Mouse (Mus musculus): Measurements from ENCODE around the gene Chek2.
"Not testable (repeated sequence)": the region's sequence is repeated elsewhere in the genome, so short reads cannot be mapped to it uniquely, and the experiment has no call there.

The Chek2 gene

GRCm38 (mm10) chr5:110840465-110840864 lies 686 bp downstream of the Chek2 start:
- DNase-seq, result peak; percentile 56

GRCm38 (mm10) chr5:110841046-110841862 lies 1.5 kb downstream of the Chek2 start:
- DNase-seq, result no peak

- DNase-seq, result no peak
These were observed 13.2 kb downstream of the Chek2 start for GRCm38 (mm10) chr5:110852990-110853389.

GRCm38 (mm10) chr5:110857091-110857490 lies 17.3 kb downstream of the Chek2 start:
- DNase-seq, result no peak

- DNase-seq, result peak; percentile 77
These were observed 19.4 kb downstream of the Chek2 start for GRCm38 (mm10) chr5:110859013-110859650.

DNA sequence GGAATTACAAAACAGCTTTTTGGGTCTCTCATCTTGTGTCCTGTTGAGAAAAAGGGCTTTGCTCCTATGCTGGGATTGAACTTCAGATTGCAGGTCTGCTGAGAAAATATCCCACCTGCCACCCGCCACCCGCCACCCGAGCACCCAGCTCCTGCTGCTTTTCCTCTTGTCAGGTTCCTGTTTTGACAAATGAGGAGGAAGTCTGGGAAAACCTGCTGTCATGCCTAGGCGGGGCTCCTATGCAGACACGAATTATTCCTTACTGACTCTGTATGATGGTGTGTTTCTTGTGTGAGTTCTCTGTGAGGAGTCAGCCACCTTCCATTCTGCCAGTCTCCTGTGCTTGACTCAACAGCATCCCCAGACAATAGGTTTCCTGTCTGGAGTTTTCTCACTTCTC lies 20.7 kb downstream of the Chek2 start:
- no peak for DNase-seq

DNA sequence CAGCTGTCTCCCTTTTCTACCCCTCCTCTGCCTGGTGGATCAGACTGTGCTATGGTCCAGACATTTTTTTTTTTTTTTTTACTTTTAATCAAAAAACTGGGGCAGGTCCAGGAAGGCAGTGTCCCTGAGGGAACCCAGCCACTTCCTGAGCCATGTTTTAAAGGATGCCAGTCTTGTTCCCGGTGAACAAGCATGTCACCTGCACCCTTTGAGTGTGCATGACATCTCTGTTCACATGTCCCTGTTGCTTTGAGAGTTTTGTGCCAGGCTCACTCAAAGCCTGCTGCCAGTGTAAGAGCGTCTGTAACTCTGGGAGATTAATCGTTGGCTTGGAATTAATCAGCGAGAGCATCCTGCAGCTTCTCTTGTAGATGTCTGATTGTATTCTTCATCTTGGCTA lies 28.7 kb downstream of the Chek2 start:
- no peak for DNase-seq

GRCm38 (mm10) chr5:110869242-110869669 lies 29.5 kb downstream of the Chek2 start:
- DNase-seq, result no peak

DNA sequence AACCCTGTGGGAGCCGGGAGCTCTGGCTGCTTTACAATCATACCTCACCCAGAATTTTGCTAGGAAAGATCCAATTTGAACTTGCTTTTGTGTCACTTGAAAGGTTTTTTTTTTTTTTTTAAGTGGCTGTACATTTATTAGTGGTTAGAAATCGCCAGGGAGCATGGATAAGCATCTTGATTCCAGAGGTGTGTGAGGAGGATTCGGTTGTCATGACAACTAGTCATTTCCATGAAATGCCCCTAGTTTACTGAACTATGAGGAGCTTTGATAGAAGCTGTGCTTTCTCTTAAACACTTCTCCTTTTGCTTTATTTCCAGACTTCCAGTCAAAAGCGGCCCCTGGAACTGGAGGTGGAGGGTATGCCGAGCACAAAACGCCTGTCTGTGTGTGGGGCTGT lies 33.4 kb downstream of the Chek2 start:
- DNase-seq, result no peak

DNA sequence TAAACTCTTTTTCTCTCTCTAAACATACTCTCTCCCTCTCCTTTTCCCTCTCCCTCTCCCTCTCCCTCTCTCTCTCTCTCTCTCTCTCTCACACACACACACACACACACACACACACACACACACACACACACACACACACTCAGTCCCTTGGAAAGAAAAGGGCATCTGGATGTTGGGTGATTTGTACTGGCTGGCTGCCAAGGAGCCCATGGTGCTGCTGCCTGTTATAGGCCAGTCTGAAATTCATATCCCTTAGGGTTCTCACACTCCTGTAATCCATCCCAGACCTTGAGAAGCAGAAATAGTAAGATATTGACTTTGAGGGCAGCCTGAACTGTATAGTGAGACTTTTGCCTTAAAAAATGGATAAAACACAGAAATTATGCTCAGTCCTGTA lies 34.9 kb downstream of the Chek2 start:
- DNase-seq, result no peak

DNA sequence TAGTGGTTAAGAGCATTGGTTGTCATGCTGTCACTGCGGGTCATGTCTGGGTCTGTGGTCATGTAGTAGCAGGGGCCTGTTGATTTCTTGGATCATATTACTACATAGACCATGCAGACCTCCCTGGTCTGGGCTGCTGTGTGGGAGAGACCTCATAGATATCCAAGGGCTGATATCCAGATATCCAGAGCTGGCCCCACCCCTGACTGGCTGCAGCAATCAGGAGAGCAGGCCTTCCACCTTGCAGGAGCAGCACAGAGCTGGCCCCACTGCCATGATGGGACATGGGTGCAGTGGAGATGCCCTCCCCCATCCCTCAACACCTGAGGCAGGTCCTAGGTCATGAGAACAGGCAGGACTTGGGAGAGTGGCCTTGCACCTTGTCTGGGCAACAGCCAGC lies 35.5 kb downstream of the Chek2 start:
- DNase-seq, result no peak

- no peak for DNase-seq
These were observed 38.1 kb downstream of the Chek2 start for GRCm38 (mm10) chr5:110877666-110878505.

GRCm38 (mm10) chr5:110878526-110878925 lies 38.7 kb downstream of the Chek2 start:
- not testable (repeated sequence) for DNase-seq

DNA sequence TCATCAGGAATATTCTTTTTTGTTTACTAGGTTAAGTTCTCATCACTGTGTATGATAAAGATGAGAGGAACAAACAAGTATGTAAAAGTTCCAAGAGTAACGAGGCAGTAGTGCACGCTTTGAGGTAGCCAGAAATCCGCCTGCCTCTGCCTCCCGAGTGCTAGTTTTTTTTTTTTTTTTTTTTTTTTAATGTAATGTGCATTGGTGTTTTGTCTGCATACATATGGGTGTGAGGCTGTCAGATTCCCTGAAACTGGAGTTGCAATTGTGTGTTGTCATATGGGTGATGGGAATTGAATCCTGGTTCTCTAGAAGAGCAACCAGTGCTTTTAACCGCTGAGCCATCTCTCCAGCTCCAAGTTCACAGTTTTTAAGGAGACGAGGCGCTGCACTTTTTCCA lies 39.3 kb downstream of the Chek2 start:
- no peak for DNase-seq

GRCm38 (mm10) chr5:110879584-110880374 lies 40.0 kb downstream of the Chek2 start, which contains the start of gene Ttc28:
Gene Ttc28, plus strand, starts transcription at chr5:110879803.
- DNase-seq, result peak; percentile 88

DNA sequence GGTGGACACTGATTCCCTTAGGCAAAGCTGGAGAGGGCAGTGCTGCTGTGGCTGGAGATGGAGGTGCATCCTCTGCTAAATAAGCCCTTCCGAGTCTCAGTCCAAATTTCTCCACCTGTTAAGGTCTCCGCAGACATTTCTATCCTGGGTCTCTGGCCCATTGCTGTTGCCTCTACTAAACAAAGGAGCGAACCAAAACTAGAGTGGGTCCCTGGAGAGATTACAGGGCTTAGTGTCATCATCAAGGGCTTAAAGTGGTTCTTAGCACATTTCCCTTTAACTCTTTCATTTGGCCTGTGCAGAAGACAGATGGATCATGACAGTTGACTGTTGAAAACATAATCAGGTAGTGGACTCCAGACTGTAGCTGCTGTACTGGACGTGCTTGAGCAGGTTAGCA lies 48.8 kb downstream of the Chek2 start:
- DNase-seq, result no peak

DNA sequence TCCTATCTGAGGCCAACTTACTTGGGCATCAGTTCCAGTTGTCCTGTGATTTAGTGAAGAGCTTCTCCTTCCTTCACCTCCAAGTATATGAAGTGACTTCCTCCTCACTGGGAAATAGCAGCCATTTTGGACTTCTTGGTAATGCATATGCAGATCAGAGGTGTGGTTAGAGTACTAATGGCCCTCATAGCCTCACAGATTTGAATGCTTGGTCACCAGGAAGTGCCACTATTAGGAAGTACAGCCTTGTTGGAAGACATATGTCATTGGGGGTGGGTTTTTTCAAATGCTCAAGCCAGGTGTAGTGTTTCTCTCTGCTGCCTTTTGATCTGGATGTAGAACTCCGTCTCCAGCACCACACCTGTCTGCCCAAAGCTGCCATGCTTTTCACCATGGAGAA lies 50.2 kb downstream of the Chek2 start:
- no peak for DNase-seq

- DNase-seq, result no peak
These were observed 50.8 kb downstream of the Chek2 start for GRCm38 (mm10) chr5:110890561-110890960.

- DNase-seq, result no peak
These were observed 57.5 kb downstream of the Chek2 start for GRCm38 (mm10) chr5:110897114-110897788.

DNA sequence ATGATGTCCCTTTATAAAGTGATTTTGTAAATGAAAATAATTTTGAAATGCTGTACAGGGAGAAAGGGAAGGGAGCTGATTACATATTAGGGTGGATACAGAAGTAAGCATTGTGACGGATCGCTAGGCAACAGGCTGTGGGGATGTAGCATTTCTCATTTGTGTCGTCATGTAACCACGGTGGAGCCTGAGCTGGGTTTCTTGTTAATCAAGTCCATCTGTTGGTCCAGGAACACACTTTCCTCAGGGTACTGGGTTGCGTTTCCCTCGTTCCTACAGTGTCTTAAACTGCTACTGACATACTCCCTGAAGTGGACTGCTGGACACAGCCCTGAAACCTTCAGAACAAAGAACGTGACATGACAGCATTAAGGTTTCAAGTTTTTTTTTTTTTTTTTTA lies 58.4 kb downstream of the Chek2 start:
- no peak for DNase-seq

- no peak for DNase-seq
These were observed 59.0 kb downstream of the Chek2 start for GRCm38 (mm10) chr5:110898785-110899184.

- no peak for DNase-seq
These were observed 60.6 kb downstream of the Chek2 start for GRCm38 (mm10) chr5:110900331-110900730.

Data from kidney, adult 18-20 months (tissue).